Mouse (Mus musculus) lung, embryonic 16.5 days (tissue): ENCODE results near the gene Hcn1. TPM values are rescaled to one million over a fixed set of nuclear protein-coding genes. Genes with fewer than 3 reads are reported as not detected.
A peak's percentile ranks its signal among the peaks of the same experiment; 100 is the strongest.

Experiments used
- ATAC-seq: fragments of 200-750 bp; cut with Nextera tagmentation; 2 replicates; pipeline ENCODE4 v1.8.0; 2017; ENCODE audit warnings: low read depth, mild to moderate bottlenecking, moderate library complexity
- H3K27ac ChIP-seq: fragments of 300-500 bp; sonication (generic); 2 replicates; pipeline ENCODE4 v1.5.1; 2014; ENCODE audit warnings: mild to moderate bottlenecking, control low read depth, low read length
- H3K27me3 ChIP-seq: fragments of 300-500 bp; sonication (generic); 2 replicates; pipeline ENCODE4 v1.6.1; 2014; ENCODE audit warnings: low read depth, low read length, mixed read lengths; ENCODE audit not compliant: control insufficient read depth, insufficient read depth
- H3K36me3 ChIP-seq: fragments of 300-500 bp; sonication (generic); 2 replicates; pipeline ENCODE4 v1.6.1; 2014; ENCODE audit warnings: low read length; ENCODE audit not compliant: control insufficient read depth, insufficient read depth
- H3K4me1 ChIP-seq: fragments of 300-500 bp; sonication (generic); replicated peaks from 2 replicates; pipeline ENCODE4 v1.6.1; 2014; ENCODE audit warnings: low read length, mixed read lengths; ENCODE audit not compliant: control insufficient read depth, insufficient read depth
- H3K4me2 ChIP-seq: fragments of 300-500 bp; sonication (generic); 2 replicates; pipeline ENCODE4 v1.6.1; 2014; ENCODE audit warnings: low read depth, low read length, control low read depth
- H3K4me3 ChIP-seq: fragments of 300-500 bp; sonication (generic); 2 replicates; pipeline ENCODE4 v1.5.1; 2014; ENCODE audit warnings: mild to moderate bottlenecking, low read length, control low read depth
- H3K9ac ChIP-seq: fragments of 300-500 bp; sonication (generic); 2 replicates; pipeline ENCODE4 v1.6.1; 2014; ENCODE audit warnings: low read length, control low read depth
- H3K9me3 ChIP-seq: fragments of 300-500 bp; sonication (generic); 2 replicates; pipeline ENCODE4 v1.6.1; 2016; ENCODE audit warnings: low read length; ENCODE audit not compliant: control insufficient read depth
- WGBS: fragments of 180-500 bp; shearing (Covaris S2); extraction: QIAGEN DNeasy Blood & Tissue Kit; methylation state at CpG from one replicate; pipeline ENCODE4 v1.1.7; 2014; 5-methylcytosine and 5-hydroxymethylcytosine counted together
- polyA plus RNA-seq: library from polyadenylated mRNA; unstranded; fragments of >200 nt; fragmentation: Nextera tagmentation; extraction: Ambion mirVana; gene quantifications from 2 replicates; pipeline ENCODE4 v1.2.1, GENCODE M21; 2015

Hcn1 gene
- polyA plus RNA-seq, 1 experiment from 2014 or later: 0.18 TPM

DNA sequence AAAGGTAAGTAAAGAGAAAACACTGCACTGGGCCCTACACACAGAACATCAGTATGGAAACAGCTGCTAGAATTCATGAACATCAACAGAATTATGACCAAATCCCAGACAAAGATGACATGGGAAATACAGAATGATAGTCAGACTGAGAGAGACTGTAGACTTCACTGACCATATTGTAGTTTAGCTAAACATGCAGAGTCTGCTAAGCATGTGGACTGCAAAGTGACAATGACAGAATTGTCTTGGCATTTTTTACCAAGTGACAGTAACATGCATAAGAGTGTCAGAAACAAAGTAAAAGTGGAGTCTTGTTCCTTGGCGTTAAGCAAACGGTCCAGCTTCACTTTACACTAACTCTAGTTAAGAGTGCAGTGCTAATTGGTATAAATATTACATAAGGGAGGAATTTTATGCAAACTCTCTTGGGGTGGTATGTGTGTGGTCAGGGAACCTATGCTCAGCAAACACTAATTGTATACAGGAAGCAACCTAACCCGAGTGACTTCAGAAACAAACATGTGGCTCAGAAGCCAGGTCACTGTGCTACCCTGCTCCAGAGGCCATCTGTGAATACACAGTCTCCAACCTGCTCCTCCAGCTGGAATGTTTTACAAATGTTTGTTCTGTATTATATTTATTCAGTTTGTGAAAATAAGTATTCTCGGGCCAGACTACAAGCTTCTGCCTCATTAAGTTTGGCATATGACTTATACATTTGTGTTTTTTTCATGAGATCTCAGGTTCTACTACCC, 278.5 kb downstream of the Hcn1 start:
- Histone ChIP-seq H3K4me3 (no peak overlapping the region), H3K4me2 (no peak overlapping the region), H3K27me3 (no peaks in the 10 kb centered on the region), H3K9ac (no peak overlapping the region), H3K9me3 (no peaks in the 10 kb centered on the region), H3K4me1 (no peaks in the 10 kb centered on the region), H3K27ac (no peak overlapping the region), H3K36me3 (no peaks in the 10 kb centered on the region)
- ATAC-seq: no peak
- WGBS: 56% methylated on average over 4 of the region's 4 CpGs

DNA sequence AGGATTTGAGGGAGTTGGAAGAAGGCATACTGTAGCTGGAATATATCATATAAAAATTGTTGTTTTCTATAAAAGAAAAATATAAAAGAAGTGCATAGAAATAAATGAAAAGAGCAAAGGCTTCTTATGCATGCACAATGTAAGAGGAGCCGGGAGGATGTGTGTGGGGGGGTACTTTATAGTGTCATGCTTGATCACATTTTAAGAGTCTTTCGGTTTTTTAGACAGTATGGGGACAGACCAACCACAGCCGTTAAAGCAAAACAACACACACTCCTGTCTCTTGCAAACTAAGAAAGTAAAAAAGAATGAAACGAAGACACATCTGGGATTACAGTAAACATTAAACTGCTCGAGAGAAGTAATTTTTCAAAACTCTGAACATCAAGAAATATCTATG, 290.0 kb downstream of the Hcn1 start:
- Histone ChIP-seq H3K27ac (no peak overlapping the region), H3K4me1 (no peaks in the 10 kb centered on the region), H3K27me3 (no peaks in the 10 kb centered on the region), H3K9ac (no peak overlapping the region), H3K9me3 (no peaks in the 10 kb centered on the region), H3K4me3 (no peak overlapping the region), H3K36me3 (no peaks in the 10 kb centered on the region), H3K4me2 (no peak overlapping the region)
- WGBS: 72% methylated on average over 5 of the region's 5 CpGs
- no peak for ATAC-seq

DNA sequence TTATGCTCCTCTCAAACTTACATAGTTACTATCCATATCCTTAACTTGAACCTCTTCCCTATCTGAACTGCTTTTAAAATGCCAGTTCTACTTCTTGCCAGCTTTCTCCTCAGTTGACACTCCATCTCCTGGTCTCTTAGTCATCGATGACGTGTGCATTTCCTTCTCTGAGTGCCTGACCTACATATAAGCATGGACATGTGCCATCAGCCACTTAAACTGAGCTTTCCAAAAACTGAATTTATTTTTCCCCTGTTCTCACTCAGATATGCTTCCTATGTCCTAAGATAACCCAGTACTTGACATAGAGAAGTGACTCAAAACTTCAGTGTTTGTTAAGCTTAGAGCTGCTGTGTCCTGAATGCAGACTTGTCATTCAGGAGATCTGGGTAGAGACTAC, 295.9 kb downstream of the Hcn1 start:
- 0 out of 2 replicates have a peak, but pooled peaks have one; percentile 36 for ATAC-seq
- Histone ChIP-seq H3K4me1 (no peaks in the 10 kb centered on the region), H3K27ac (no peak overlapping the region), H3K9ac (no peak overlapping the region), H3K4me2 (no peak overlapping the region), H3K36me3 (no peaks in the 10 kb centered on the region), H3K4me3 (no peak overlapping the region), H3K27me3 (no peaks in the 10 kb centered on the region), H3K9me3 (no peaks in the 10 kb centered on the region)
- 27% methylated on average over 2 of the region's 2 CpGs for WGBS

DNA sequence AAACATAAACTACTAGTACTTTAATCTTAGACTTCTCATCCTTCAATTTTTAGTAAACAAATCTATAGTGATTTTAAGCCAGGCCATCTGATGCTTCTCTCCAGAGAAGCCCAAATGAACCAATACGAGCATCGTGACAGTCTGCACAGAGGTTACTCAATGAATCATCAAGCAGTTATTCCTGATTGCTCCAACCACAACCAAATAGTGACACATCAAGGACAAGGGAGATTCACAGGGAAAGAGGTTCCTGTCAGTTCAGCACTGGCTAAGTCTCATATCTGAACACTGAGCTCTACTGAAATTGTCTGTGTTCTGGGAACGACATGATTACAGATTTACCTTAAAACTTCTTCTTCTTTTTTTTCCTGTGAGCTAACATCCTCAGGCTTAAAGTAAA, 305.7 kb downstream of the Hcn1 start:
- H3K4me1 ChIP-seq: no peaks in the 10 kb centered on the region
- no peak overlapping the region for H3K4me2 ChIP-seq
- no peak overlapping the region for H3K4me3 ChIP-seq
- H3K9ac ChIP-seq: no peak overlapping the region
- no peaks in the 10 kb centered on the region for H3K36me3 ChIP-seq
- H3K27ac ChIP-seq: no peak overlapping the region
- WGBS: 77% methylated on average over 3 of the region's 3 CpGs
- H3K9me3 ChIP-seq: no peaks in the 10 kb centered on the region
- H3K27me3 ChIP-seq: no peaks in the 10 kb centered on the region
- ATAC-seq: no peak

DNA sequence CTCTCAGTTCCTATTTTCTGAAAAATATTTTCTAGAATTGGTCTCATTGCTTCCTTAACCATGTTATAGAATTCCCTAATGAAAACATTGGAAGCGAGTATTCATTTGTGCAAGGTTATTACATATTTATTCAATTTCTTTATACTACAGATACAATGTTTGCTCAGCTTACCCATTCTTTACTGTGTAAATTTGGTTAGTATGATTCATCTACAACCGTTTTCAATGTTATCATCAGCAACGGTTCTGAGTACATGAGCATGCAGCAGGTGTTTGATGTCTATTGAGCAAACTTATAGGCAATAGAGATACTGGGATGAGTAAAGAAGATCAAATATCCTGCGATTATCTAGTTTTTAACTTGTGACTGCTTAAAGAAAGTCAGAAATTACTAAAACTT, 327.6 kb downstream of the Hcn1 start:
- Histone ChIP-seq H3K4me2 (no peak overlapping the region), H3K27ac (no peak overlapping the region), H3K9ac (no peak overlapping the region), H3K36me3 (no peaks in the 10 kb centered on the region), H3K4me3 (no peak overlapping the region), H3K4me1 (no peaks in the 10 kb centered on the region), H3K9me3 (no peaks in the 10 kb centered on the region), H3K27me3 (no peaks in the 10 kb centered on the region)
- 52% methylated on average over 4 of the region's 4 CpGs for WGBS
- no peak for ATAC-seq

DNA sequence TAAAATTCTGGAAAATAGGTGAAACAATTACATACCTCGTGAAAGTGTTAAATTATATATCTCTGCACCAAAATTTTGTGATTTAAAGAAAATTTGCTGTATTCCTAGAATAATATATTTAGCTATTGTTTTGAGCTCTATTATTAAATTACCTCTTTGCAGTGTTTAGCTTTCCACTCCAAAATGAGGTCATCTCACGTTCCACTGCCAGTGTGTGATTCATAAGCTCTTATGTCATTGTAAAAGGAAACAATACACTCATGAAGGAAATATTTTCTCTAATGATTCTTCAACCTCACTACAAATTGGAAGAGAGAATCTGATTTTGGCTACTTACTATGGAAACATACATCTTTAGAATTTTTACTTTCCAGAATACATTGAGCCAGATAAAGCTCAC, 329.6 kb downstream of the Hcn1 start:
- ATAC-seq: no peak
- no peak overlapping the region for H3K4me2 ChIP-seq
- H3K27ac ChIP-seq: no peak overlapping the region
- no peak overlapping the region for H3K4me3 ChIP-seq
- 63% methylated on average over 2 of the region's 2 CpGs for WGBS
- no peaks in the 10 kb centered on the region for H3K27me3 ChIP-seq
- H3K4me1 ChIP-seq: no peaks in the 10 kb centered on the region
- H3K9ac ChIP-seq: no peak overlapping the region
- no peaks in the 10 kb centered on the region for H3K36me3 ChIP-seq
- H3K9me3 ChIP-seq: no peaks in the 10 kb centered on the region

DNA sequence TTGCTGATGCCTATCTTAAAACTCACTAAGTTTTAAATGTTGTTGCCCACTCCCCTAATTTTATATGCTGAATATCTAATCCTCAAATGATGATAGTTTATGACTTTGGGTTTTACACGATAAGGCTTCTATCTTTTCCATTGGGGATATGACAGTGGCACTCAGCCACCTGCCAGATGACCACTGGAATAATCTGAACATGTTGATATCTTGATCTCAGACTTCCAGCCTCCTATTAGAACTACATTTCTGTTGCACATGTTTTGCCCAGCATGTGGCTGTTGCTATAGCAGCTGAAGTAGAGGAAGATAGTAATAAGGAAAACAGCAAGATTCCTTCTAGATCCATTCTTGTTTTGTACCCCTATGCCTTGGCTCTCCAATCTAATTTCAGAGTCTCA, 336.6 kb downstream of the Hcn1 start:
- no peak overlapping the region for H3K9ac ChIP-seq
- H3K27ac ChIP-seq: no peak overlapping the region
- WGBS: 80% methylated on average over 1 of the region's 1 CpGs
- no peak overlapping the region for H3K4me3 ChIP-seq
- H3K4me2 ChIP-seq: no peak overlapping the region
- H3K27me3 ChIP-seq: no peaks in the 10 kb centered on the region
- ATAC-seq: no peak
- H3K36me3 ChIP-seq: no peaks in the 10 kb centered on the region
- no peaks in the 10 kb centered on the region for H3K4me1 ChIP-seq
- no peaks in the 10 kb centered on the region for H3K9me3 ChIP-seq

DNA sequence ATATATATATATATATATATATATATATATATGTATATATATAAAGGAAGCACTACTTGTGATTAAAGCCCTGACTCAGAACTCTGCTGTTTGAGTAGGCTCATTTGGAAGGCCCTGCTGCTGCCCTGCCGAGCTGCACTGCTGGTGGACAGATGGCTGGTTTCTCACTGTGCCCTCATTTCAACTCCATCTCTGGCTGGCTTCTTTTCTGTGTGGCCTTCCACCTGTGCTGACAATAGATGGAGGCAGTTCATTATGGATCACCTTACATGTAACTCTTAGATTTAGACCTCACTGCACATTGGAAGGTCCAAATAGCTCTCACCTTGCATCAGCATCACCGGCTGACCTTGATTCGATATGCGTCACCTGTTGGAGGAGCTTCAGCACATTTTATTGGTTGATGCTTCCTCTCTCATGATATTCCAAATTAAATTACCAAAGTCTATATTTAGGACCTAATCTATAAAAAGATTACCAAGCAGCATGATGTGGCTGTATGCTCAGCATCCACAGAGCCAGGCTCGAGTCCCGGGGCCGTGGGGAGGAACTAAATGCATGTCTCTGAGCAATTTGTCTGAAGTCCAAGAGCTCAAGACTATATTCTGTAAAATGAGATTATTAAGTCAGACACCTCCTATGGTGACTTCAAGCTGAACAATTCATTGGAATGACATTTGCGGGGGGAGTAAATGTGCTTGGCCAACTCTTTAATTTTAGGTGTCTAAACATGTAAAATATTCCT, 338.6 kb downstream of the Hcn1 start:
- Histone ChIP-seq H3K9ac (no peak overlapping the region), H3K27me3 (no peaks in the 10 kb centered on the region), H3K4me1 (no peaks in the 10 kb centered on the region), H3K9me3 (no peaks in the 10 kb centered on the region), H3K4me3 (no peak overlapping the region), H3K27ac (no peak overlapping the region), H3K36me3 (no peaks in the 10 kb centered on the region), H3K4me2 (no peak overlapping the region)
- WGBS: 90% methylated on average over 8 of the region's 8 CpGs
- ATAC-seq: no peak

DNA sequence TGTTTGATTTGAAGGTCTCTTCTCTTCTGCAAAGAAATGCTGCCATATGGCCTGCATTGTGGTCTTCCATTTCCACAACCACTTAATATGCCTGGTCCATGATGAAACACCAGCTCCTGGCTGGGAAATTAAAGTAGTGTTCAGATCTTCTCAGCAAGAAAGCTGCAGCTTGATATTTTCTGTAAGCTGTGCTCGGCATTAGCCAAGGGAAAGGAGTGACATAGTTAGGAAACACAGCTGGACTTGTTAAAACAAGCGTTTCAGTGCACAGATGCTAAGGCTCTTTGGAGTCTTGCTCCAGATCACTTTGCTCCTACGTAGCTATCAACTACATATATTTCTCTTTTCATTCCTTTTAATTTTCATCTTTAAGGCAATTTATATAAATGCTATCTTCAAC, 344.7 kb downstream of the Hcn1 start:
- peak; percentile 61; the same call in 1 of the 2 replicates for ATAC-seq
- WGBS: 54% methylated on average over 3 of the region's 3 CpGs
- no peaks in the 10 kb centered on the region for H3K4me1 ChIP-seq
- no peak overlapping the region for H3K9ac ChIP-seq
- no peak overlapping the region for H3K27ac ChIP-seq
- no peak overlapping the region for H3K4me3 ChIP-seq
- no peaks in the 10 kb centered on the region for H3K36me3 ChIP-seq
- no peaks in the 10 kb centered on the region for H3K9me3 ChIP-seq
- no peaks in the 10 kb centered on the region for H3K27me3 ChIP-seq
- no peak overlapping the region for H3K4me2 ChIP-seq
